Mouse (Mus musculus): ENCODE measurements around the gene D16Ertd472e.

Gene D16Ertd472e

GRCm38 (mm10) chr16:78576478-78577084 is at the start of gene D16Ertd472e:
Gene D16Ertd472e (minus strand): TSS chr16:78576708.
- no peak for TF ChIP-seq GATA4 (IDR thresholded peaks at IDR 0.05; ENCODE audit: insufficient replicate concordance, low read length)

GRCm38 (mm10) chr16:78622755-78623154 is 46.2 kb upstream of the D16Ertd472e start:
- TF ChIP-seq GATA4 (IDR thresholded peaks at IDR 0.05; ENCODE audit: insufficient replicate concordance, low read length): no peak

GRCm38 (mm10) chr16:78619386-78619785 is 42.9 kb upstream of the D16Ertd472e start:
- TF ChIP-seq GATA4 (IDR thresholded peaks at IDR 0.05; ENCODE audit: insufficient replicate concordance, low read length): no peak

- TF ChIP-seq GATA4 (IDR thresholded peaks at IDR 0.05; ENCODE audit: insufficient replicate concordance, low read length): no peak
Measured at GRCm38 (mm10) chr16:78617757-78618532, 41.4 kb upstream of the D16Ertd472e start.

GRCm38 (mm10) chr16:78606202-78606601 is 29.7 kb upstream of the D16Ertd472e start:
- no peak for TF ChIP-seq GATA4 (IDR thresholded peaks at IDR 0.05; ENCODE audit: insufficient replicate concordance, low read length)

GRCm38 (mm10) chr16:78598919-78599318 is 22.4 kb upstream of the D16Ertd472e start:
- no peak for TF ChIP-seq GATA4 (IDR thresholded peaks at IDR 0.05; ENCODE audit: insufficient replicate concordance, low read length)

GRCm38 (mm10) chr16:78596381-78596780 is 19.9 kb upstream of the D16Ertd472e start:
- TF ChIP-seq GATA4 (IDR thresholded peaks at IDR 0.05; ENCODE audit: insufficient replicate concordance, low read length): no peak

GRCm38 (mm10) chr16:78595821-78596220 is 19.3 kb upstream of the D16Ertd472e start:
- no peak for TF ChIP-seq GATA4 (IDR thresholded peaks at IDR 0.05; ENCODE audit: insufficient replicate concordance, low read length)

GRCm38 (mm10) chr16:78594154-78594553 is 17.6 kb upstream of the D16Ertd472e start:
- TF ChIP-seq GATA4 (IDR thresholded peaks at IDR 0.05; ENCODE audit: insufficient replicate concordance, low read length): no peak

- no peak for TF ChIP-seq GATA4 (IDR thresholded peaks at IDR 0.05; ENCODE audit: insufficient replicate concordance, low read length)
Measured at GRCm38 (mm10) chr16:78591130-78591529, 14.6 kb upstream of the D16Ertd472e start.

GRCm38 (mm10) chr16:78588821-78589220 is 12.3 kb upstream of the D16Ertd472e start:
- TF ChIP-seq GATA4 (IDR thresholded peaks at IDR 0.05; ENCODE audit: insufficient replicate concordance, low read length): no peak

- no peak for TF ChIP-seq GATA4 (IDR thresholded peaks at IDR 0.05; ENCODE audit: insufficient replicate concordance, low read length)
Measured at GRCm38 (mm10) chr16:78586621-78587020, 10.1 kb upstream of the D16Ertd472e start.

GRCm38 (mm10) chr16:78585664-78586397 is 9.3 kb upstream of the D16Ertd472e start:
- TF ChIP-seq GATA4 (IDR thresholded peaks at IDR 0.05; ENCODE audit: insufficient replicate concordance, low read length): no peak

- TF ChIP-seq GATA4 (IDR thresholded peaks at IDR 0.05; ENCODE audit: insufficient replicate concordance, low read length): no peak
Measured at GRCm38 (mm10) chr16:78585163-78585562, 8.7 kb upstream of the D16Ertd472e start.

GRCm38 (mm10) chr16:78583968-78584367 is 7.5 kb upstream of the D16Ertd472e start:
- no peak for TF ChIP-seq GATA4 (IDR thresholded peaks at IDR 0.05; ENCODE audit: insufficient replicate concordance, low read length)

- TF ChIP-seq GATA4 (IDR thresholded peaks at IDR 0.05; ENCODE audit: insufficient replicate concordance, low read length): no peak
Measured at GRCm38 (mm10) chr16:78580387-78580786, 3.9 kb upstream of the D16Ertd472e start.

Measured in liver, adult (tissue).